Mouse (Mus musculus): Measurements from ENCODE around the gene Gm42669. TPM values are rescaled to one million over a fixed set of nuclear protein-coding genes. Genes with fewer than 3 reads are reported as not detected.

The Gm42669 gene
- total RNA-seq, 2 experiments from 2014 or later, result 0.17 TPM; not detected in 1

Other genes with a start within 250 kb of the Gm42669 start
- gene Tgfbr3, start 218.0 kb upstream of the Gm42669 start, total RNA-seq (2021), result 10 to 100 TPM; 53.5 to 54.2 TPM
- under 1 TPM; 0.46 to 0.67 TPM for gene Brdt, start 176.5 kb upstream of the Gm42669 start, total RNA-seq (2021)
- under 1 TPM; 0.31 to 0.33 TPM for gene Ephx4, start 104.9 kb upstream of the Gm42669 start, total RNA-seq (2021)
- gene Lpcat2b, start 76.1 kb upstream of the Gm42669 start, total RNA-seq (2021), result not detected
- gene Btbd8, start 69.6 kb upstream of the Gm42669 start, total RNA-seq (2021), result 1 to 10 TPM; 4.5 to 6.2 TPM
- gene 1700028K03Rik, start 27.1 kb downstream of the Gm42669 start, total RNA-seq (2021), result not detected
- gene Rpap2, start 89.8 kb downstream of the Gm42669 start, total RNA-seq (2021), result 10 to 100 TPM in 1 of 2 experiments, 1 to 10 TPM in 1; 8.4 to 10.2 TPM
- gene Glmn, start 90.3 kb downstream of the Gm42669 start, total RNA-seq (2021), result 1 to 10 TPM; 3.6 to 4.6 TPM
- gene Gfi1, start 218.4 kb downstream of the Gm42669 start, total RNA-seq (2021), result not detected

All from heart, postnatal 36 days (tissue).